18 mouse cellular contexts compared by ENCODE assay signal in the genomic region with DNA sequence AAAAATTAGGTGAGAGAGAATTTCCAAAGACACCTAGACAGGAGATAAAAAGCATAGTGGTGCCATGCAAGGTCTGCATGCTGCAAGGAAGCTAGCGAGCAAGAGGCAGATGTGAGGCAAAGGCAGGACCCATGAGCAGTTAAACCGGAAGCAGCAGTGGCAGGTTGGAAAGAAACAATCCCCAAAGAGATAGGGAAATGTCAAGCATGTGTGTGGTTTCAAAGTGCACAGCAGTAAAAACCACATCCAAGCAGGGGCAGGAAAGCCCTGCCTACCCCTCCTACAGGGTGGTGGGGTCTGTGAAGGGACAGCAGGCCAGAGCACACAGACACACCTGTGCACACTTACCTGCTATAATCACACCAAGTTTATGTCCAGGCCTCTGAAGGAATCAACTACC.
DNase-seq lines count a peak whose midpoint lies in the region; ATAC-seq lines count a peak whose summit lies in the region.
"Had no signal": no experiment of that assay in that cellular context is flagged by ENCODE, and none has a peak within 500 bp of the region (broad histone marks: within the 10 kb centered on the region; RNA-seq: fewer than 3 reads in every experiment).

No protein-coding gene starts in this region.

- ATAC-seq in inflammation-experienced regulatory T-cells, adult 6 months = peak; percentile 85
- no peak for ATAC-seq in cerebellum, adult (ENCODE audit: insufficient number of reproducible peaks, low FRiP score, low TSS enrichment)
- ATAC-seq: hindbrain, postnatal 0 days; liver, postnatal 0 days; Patski had no signal

- peak; percentile 28 to 39 for DNase-seq in spleen, postnatal 36 days (ENCODE audit: low spot score in 2 of 2)
- no peak for DNase-seq in spleen, postnatal 4 days (ENCODE audit: low spot score in 2 of 2)
- peak; percentile 50 to 60 for DNase-seq in thymus, postnatal 10 days (ENCODE audit: low spot score in 2 of 2)
- no peak for DNase-seq in cerebellum, postnatal 36 days
- DNase-seq in kidney, postnatal 10 days = no peak
- DNase-seq: adrenal gland, postnatal 25 days; cerebellum, adult 18-20 months; cerebellum, postnatal 25 days; gastrocnemius, postnatal 25 days; kidney, adult 8-10 months; kidney, postnatal 36 days; liver, postnatal 0 days; lung, postnatal 14 days; right cerebral cortex, postnatal 4 days had no signal

Comparison
In these comparisons a context has a peak if more than half of its experiments do, and no peak if none do; other contexts are left out.
1. DNase-seq: peak in spleen, postnatal 36 days (2 of 2) and thymus, postnatal 10 days (2 of 2); none in spleen, postnatal 4 days (0 of 2), cerebellum, postnatal 36 days (0 of 2) and kidney, postnatal 10 days (single experiment).